Mouse (Mus musculus) heart, embryonic 16.5 days (tissue): ENCODE data around the gene Spaca4. TPM values are rescaled to one million over a fixed set of nuclear protein-coding genes. Genes with fewer than 3 reads are reported as not detected.

Source experiments
- ATAC-seq: fragments of 200-750 bp; cut with Nextera tagmentation; replicated peaks from 2 replicates; pipeline ENCODE4 v1.8.0; 2017; ENCODE audit warnings: moderate number of reproducible peaks; ENCODE audit not compliant: insufficient read depth, low FRiP score; ENCODE audit errors: extremely low read depth
- H3K27ac ChIP-seq: fragments of 300-500 bp; sonication (generic); 2 replicates; pipeline ENCODE4 v1.5.1; 2014; ENCODE audit warnings: mild to moderate bottlenecking, low read length, control low read depth, moderate library complexity
- H3K27me3 ChIP-seq: fragments of 300-500 bp; sonication (generic); 2 replicates; pipeline ENCODE4 v1.6.1; 2014; ENCODE audit warnings: low read length, mixed read lengths; ENCODE audit not compliant: control insufficient read depth, insufficient read depth
- H3K36me3 ChIP-seq: fragments of 300-500 bp; sonication (generic); 2 replicates; pipeline ENCODE4 v1.6.1; 2014; ENCODE audit not compliant: control insufficient read depth, insufficient read depth
- H3K4me1 ChIP-seq: fragments of 300-500 bp; sonication (generic); 2 replicates; pipeline ENCODE4 v1.6.1; 2014; ENCODE audit warnings: low read length, mixed read lengths; ENCODE audit not compliant: control insufficient read depth, insufficient read depth
- H3K4me2 ChIP-seq: fragments of 300-500 bp; sonication (generic); 2 replicates; pipeline ENCODE4 v1.6.1; 2014; ENCODE audit warnings: low read depth, mild to moderate bottlenecking, control low read depth, low read length
- H3K4me3 ChIP-seq: fragments of 300-500 bp; sonication (generic); 2 replicates; pipeline ENCODE4 v1.5.1; 2014; ENCODE audit warnings: mild to moderate bottlenecking, control low read depth, low read length
- H3K9ac ChIP-seq: fragments of 300-500 bp; sonication (generic); 2 replicates; pipeline ENCODE4 v1.6.1; 2014; ENCODE audit warnings: low read length, control low read depth
- H3K9me3 ChIP-seq: fragments of 300-500 bp; sonication (generic); replicated peaks from 2 replicates; pipeline ENCODE4 v1.6.1; 2016; ENCODE audit warnings: low read length; ENCODE audit not compliant: control insufficient read depth
- WGBS: fragments of 180-500 bp; shearing (Covaris S2); extraction: QIAGEN DNeasy Blood & Tissue Kit; methylation state at CpG from one replicate; pipeline ENCODE4 v1.1.7; 2014; 5-methylcytosine and 5-hydroxymethylcytosine counted together
- polyA plus RNA-seq: library from polyadenylated mRNA; unstranded; fragments of >200 nt; fragmentation: Nextera tagmentation; extraction: Ambion mirVana; gene quantifications from 2 replicates; pipeline ENCODE4 v1.2.1, GENCODE M21; 2015

Spaca4 gene
- polyA plus RNA-seq, 1 experiment from 2014 or later: not detected

DNA sequence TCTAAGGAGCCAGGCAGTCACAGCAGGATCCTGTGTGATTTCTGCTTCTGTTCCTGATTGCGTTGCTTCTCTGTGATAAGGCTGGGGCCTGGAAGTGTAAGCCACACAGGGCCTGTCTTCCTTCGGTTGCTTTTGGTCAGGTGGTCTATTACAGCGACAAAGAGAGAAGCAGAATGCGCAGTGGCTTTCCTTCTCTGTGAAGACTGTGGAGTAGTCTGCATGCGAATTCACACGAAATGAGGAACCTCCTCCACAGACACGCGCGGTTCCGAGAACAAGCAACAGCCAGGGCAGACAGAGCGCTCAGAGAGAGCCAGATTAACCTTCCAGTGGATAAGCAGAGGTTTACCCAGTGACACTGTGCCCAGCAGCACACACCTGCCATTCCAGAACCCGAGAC, 15.7 kb upstream of the Spaca4 start:
- H3K27ac ChIP-seq: no peak overlapping the region
- no peaks in the 10 kb centered on the region for H3K36me3 ChIP-seq
- no peaks in the 10 kb centered on the region for H3K4me1 ChIP-seq
- 73% methylated on average over 12 of the region's 12 CpGs for WGBS
- no peaks in the 10 kb centered on the region for H3K9me3 ChIP-seq
- no peak for ATAC-seq
- H3K4me2 ChIP-seq: no peak overlapping the region
- no peak overlapping the region for H3K9ac ChIP-seq
- H3K4me3 ChIP-seq: no peak overlapping the region
- H3K27me3 ChIP-seq: no peaks in the 10 kb centered on the region

DNA sequence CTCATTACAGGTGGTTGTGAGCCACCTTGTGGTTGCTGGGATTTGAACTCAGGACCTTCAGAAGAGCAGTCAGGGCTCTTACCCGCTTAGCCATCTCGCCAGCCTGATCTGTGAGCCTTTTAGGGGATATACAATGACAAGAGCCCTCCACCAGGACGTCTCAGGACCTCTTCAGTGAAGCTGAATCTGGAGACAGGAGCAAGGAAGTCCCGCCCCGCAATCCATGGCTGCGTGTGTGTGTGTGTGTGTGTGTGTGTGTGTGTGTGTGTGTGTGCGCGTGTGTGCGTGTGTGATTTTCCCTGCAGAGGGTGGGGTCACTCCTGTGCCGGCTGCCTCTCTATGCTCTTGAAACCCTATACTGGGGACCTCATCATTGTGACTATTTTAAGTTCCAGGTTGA, 14.2 kb upstream of the Spaca4 start:
- 61% methylated on average over 10 of the region's 10 CpGs for WGBS
- H3K27me3 ChIP-seq: no peaks in the 10 kb centered on the region

DNA sequence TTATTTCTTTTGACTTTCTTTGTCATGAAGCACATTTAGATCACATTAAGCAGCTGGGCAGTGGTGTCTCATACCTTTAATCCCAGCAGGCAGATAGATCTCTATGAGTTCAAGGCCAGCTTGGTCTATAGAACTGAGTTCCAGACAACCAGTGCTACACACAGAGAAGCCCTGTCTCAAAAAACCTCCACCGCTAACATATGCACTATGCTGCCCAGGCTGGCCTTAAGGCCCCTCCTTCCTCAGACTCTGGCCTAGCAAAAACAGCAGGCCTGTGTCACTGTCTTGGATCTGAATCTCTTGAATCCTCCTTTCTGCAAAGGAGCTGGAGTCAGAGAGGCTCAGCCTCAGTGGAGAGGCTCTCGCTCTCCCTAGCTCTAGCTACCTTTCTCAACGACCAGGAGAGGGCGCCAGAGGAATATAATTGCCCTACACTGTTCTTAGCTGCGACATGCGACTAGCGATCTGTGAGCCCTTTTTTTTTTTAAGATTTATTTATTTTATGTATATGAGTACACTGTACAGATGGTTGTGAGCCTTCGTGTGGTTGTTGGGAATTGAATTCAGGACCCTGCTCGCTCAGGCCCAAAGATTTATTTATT, 13.7 kb upstream of the Spaca4 start:
- peak; percentile 65 for ATAC-seq
- H3K9ac ChIP-seq: no peak overlapping the region
- no peaks in the 10 kb centered on the region for H3K27me3 ChIP-seq
- no peaks in the 10 kb centered on the region for H3K4me1 ChIP-seq
- WGBS: 10% methylated on average over 9 of the region's 9 CpGs
- H3K27ac ChIP-seq: no peak overlapping the region
- no peaks in the 10 kb centered on the region for H3K36me3 ChIP-seq
- no peak overlapping the region for H3K4me2 ChIP-seq
- no peaks in the 10 kb centered on the region for H3K9me3 ChIP-seq
- no peak overlapping the region for H3K4me3 ChIP-seq

More for the DNA sequence above, 14.2 kb upstream of the Spaca4 start:
- H3K9ac ChIP-seq: no peak overlapping the region
- no peak overlapping the region for H3K4me2 ChIP-seq
- H3K9me3 ChIP-seq: no peaks in the 10 kb centered on the region
- no peak for ATAC-seq
- no peaks in the 10 kb centered on the region for H3K36me3 ChIP-seq
- no peaks in the 10 kb centered on the region for H3K4me1 ChIP-seq
- no peak overlapping the region for H3K27ac ChIP-seq
- H3K4me3 ChIP-seq: no peak overlapping the region

DNA sequence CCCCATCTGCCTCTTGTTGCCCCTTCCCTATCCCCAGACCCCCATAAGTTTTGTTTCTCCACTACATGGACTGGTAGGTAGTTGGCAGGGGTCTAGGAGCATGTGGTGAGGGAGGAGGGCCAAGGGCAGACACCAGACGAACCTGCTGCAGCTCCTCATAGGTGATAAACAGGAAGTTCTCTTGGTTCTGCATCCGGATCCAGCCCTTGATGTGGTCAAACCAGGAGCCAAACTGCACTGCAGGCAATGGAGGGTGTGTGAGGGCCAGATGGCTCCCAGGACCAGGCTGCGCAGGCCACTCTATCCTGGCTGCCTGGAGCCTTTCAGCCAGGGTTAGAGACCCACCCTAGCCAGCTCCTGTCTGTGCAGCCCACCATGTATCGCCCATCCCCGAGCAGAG, 7.9 kb upstream of the Spaca4 start:
- Histone ChIP-seq H3K9me3 (no peaks in the 10 kb centered on the region), H3K36me3 (no peaks in the 10 kb centered on the region), H3K4me3 (no peak overlapping the region), H3K4me2 (no peak overlapping the region), H3K27ac (no peak overlapping the region), H3K4me1 (no peaks in the 10 kb centered on the region), H3K27me3 (no peaks in the 10 kb centered on the region), H3K9ac (no peak overlapping the region)
- WGBS: 67% methylated on average over 5 of the region's 5 CpGs
- ATAC-seq: peak; percentile 49

DNA sequence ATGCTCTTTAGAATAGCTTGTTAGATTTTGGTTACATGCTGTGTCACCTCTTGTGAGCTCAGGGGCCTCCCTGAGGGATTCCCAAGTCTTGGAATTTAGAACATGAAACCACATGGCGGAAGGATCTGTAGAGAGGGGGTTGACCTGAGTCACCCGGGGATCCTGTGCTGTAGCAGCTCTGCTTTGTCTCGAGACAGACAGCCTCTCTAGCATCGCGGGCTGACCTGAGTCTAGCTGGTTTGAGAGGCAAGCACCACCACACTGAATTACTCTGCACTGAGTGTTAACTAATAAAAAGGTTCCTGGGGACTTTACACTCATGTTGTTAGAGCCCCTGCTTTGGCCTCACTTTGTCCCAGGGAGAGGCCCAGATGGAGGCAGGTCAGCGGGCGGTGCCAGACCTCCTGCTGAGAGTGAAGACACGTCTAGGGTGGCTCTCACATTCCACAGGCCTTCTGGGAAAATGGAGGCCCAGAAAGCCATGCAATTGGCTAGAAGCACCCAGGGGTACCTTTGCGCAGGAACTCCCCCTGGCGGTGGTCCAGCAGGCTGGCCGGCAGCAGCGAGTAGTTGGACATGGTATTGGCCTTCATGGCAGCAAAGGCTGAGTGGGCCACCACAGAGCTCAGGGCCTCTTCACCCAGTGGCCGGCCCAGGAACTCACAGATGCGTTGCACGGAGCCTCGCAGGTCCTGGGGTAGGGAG, 5.3 kb upstream of the Spaca4 start:
- no peak overlapping the region for H3K4me2 ChIP-seq
- H3K27me3 ChIP-seq: no peaks in the 10 kb centered on the region
- H3K27ac ChIP-seq: no peak overlapping the region
- no peaks in the 10 kb centered on the region for H3K9me3 ChIP-seq
- H3K4me3 ChIP-seq: no peak overlapping the region
- H3K4me1 ChIP-seq: no peaks in the 10 kb centered on the region
- no peak for ATAC-seq
- WGBS: 18% methylated on average over 16 of the region's 16 CpGs
- no peaks in the 10 kb centered on the region for H3K36me3 ChIP-seq
- no peak overlapping the region for H3K9ac ChIP-seq

DNA sequence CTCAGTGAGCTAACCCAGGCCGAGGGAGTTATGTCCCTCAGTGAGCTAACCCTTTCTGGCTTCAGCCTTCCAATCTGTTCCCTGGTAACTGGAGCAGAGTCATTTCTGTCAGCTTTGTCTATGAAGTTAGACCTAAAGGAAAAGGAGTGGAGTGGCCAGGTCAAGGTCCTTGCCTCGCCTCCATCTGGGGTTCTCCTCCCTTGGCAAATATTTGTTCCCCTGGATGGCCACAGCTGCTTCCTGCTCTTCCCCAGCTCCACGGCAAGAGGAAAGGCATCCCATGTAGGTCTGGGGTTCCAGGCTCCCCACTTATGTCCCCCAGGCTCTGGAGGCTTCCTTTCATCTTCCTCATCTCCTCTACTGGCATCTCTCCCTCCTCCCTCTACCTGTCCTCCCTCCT, 2.0 kb upstream of the Spaca4 start:
- no peaks in the 10 kb centered on the region for H3K4me1 ChIP-seq
- WGBS: 75% methylated on average over 3 of the region's 3 CpGs
- H3K27me3 ChIP-seq: no peaks in the 10 kb centered on the region
- peaks cover 3% of the 10 kb centered on the region; the same call in 1 of the 2 replicates for H3K36me3 ChIP-seq
- H3K9ac ChIP-seq: no peak overlapping the region
- ATAC-seq: no peak
- no peak overlapping the region for H3K4me2 ChIP-seq
- H3K9me3 ChIP-seq: no peaks in the 10 kb centered on the region
- no peak overlapping the region for H3K27ac ChIP-seq
- no peak overlapping the region for H3K4me3 ChIP-seq

DNA sequence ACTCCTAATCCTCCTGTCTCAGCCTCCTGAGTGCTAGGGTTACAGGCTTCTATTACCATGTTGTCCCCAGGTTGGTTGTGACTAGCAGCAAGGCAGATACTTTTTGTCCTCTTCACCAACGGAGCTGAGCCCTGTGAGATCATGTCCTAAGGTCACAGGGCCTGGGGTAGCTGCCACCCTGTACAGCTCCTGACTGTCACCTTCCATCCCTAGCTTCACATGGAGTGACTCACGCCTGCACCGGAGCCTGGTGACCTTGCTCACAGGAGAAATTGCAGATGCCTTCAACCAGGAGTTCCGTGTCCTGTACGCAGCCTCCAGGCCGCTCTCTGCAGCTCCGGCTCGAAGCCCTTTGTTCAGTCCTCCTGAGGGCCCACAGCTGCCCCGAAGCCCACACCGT, 806 bp upstream of the Spaca4 start:
- Histone ChIP-seq H3K4me1 (no peaks in the 10 kb centered on the region), H3K27ac (no peak overlapping the region), H3K27me3 (no peaks in the 10 kb centered on the region), H3K4me2 (no peak overlapping the region), H3K4me3 (no peak overlapping the region), H3K9me3 (no peaks in the 10 kb centered on the region), H3K36me3 (peaks cover 5% of the 10 kb centered on the region; the same call in 1 of the 2 replicates), H3K9ac (no peak overlapping the region)
- WGBS: 87% methylated on average over 10 of the region's 10 CpGs
- ATAC-seq: no peak

DNA sequence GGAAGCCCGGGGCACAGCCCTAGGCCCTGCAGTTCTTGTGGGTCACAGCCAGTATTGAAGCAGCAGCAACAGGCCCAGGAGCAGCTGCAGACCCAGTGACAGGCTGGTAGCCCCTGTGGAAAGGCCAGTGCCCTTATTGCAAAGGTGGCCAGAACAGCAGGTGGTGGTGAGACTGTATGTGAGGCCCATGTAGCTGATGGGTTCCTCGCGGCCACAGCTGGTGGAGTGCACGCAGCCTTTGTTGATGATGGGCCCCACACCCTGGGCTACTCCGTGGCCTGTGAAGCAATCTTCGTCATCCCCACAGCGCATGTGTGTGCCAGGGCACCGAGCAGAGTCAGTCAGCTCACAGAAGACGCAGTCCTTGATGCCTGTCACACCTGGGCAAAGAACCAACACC, 462 bp downstream of the Spaca4 start:
- H3K9ac ChIP-seq: no peak overlapping the region
- WGBS: 88% methylated on average over 9 of the region's 9 CpGs
- H3K4me3 ChIP-seq: no peak overlapping the region
- H3K4me2 ChIP-seq: no peak overlapping the region
- H3K27ac ChIP-seq: no peak overlapping the region
- no peaks in the 10 kb centered on the region for H3K4me1 ChIP-seq
- no peaks in the 10 kb centered on the region for H3K9me3 ChIP-seq
- no peak for ATAC-seq
- peaks cover 12% of the 10 kb centered on the region for H3K36me3 ChIP-seq
- no peaks in the 10 kb centered on the region for H3K27me3 ChIP-seq

DNA sequence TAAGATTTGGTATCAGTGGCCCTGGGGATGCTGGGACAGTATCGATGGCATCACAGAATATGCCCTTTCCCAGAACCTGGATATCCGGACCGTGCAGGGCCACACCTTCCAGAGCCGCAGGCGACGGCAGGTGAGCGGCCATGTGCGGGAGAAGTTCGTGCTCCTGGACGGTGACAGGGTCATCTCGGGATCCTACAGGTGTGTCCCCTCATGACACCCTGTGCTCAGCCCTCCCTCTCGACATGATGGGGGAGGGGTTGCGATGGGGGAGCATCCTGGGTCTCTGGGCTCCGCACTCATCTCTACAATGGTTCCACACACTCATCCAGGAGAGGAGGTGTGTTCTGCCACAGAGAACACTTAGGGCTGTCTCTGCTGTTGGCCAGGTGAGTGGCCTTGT, 1.8 kb downstream of the Spaca4 start:
- Histone ChIP-seq H3K27me3 (no peaks in the 10 kb centered on the region), H3K9me3 (no peaks in the 10 kb centered on the region), H3K9ac (no peak overlapping the region), H3K27ac (no peak overlapping the region), H3K4me3 (no peak overlapping the region), H3K4me2 (no peak overlapping the region), H3K36me3 (peaks cover 23% of the 10 kb centered on the region), H3K4me1 (peaks cover 11% of the 10 kb centered on the region)
- no peak for ATAC-seq
- WGBS: 90% methylated on average over 14 of the region's 14 CpGs
